Mouse (Mus musculus): ENCODE data around the gene Gm49661.
A peak's percentile ranks its signal among the peaks of the same experiment; 100 is the strongest.

The Gm49661 gene

GRCm38 (mm10) chr8:84934860-84935259 lies 34.4 kb downstream of the Gm49661 start:
- no peak for DNase-seq (ENCODE audit: low spot score in 2 of 2)

- no peak for DNase-seq (ENCODE audit: low spot score in 2 of 2)
These were observed 35.3 kb downstream of the Gm49661 start for GRCm38 (mm10) chr8:84933767-84934559.

DNA sequence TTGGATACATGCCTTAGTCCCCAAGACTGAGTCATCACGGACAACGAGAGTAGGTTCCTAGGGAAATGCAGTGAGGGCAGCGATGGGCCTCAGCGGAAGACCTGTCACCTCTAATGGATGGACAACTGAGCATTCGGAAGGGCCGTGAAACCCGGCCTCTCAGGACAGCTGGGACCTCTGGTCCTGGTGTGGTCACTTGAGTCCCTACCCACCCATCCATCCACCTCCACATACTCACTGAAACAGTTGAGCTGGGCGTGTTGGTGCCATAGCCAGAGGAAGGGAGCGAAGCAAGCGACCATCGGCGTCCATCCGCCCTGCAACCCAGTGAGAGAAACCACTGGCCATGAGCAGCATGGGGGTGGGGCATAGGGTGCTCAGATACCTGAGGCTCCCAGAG lies 38.7 kb downstream of the Gm49661 start:
- DNase-seq (ENCODE audit: low spot score in 2 of 2), result no peak

DNA sequence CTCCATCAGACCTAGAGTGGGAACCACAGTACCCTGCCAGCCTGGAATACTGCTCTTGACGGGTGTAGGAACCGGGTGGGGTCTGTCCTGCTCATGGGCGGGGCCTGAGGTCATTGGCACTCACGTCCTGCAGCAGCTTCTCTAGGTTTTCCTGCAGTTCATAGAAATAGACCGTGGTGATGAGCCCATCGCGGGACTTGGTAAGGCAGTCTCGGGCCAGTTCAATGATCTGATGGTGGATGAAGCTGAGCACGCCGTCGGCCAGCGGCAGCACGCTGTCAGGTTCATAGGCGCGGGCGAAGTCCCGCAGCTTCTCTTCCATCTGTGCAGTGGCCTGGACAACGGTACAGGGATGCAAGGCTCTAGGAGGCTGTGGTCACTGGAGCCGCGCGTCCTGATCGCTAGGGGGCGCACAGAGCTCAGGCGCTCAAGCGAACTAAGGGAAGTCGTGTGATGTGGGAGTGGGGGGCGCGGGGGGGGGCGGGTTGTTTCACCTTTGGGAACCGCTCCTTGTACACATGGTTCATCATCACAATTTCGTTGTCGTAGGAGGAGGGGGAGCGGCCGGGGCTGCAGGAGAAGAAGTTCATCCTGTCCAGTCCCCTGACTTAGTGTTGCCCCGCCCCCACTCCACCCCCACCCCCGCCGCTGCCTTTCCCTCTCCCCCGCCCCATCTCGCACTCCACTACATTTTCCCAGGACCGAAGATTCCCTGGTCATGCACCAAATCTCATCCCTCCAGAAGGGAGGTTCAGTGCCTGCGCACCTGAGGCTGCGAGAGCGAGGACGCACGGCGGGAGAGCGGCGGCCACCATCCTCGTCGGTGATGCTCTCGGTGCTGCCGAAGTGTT lies 40.6 kb downstream of the Gm49661 start:
- DNase-seq (ENCODE audit: low spot score in 2 of 2), result peak in 1 of 2 experiments; percentile 45

DNA sequence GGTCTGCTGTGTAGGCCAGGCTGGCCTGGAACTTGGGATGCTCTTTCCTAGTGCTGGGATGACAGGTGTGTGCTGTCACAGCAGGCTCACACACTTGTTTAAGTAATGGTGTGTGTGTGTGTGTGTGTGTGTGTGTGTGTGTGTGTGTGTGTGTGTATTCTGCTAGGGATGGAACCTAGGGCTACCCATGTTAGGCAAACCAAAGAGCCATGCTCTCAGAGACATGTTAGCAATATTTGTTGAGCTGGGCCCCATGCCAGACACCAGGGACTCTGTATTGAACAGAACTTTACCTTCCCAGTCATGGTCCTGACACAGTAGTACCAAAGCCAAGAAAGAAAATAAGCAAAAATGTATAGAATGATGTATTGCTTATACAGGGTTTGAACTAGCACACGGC lies 41.7 kb downstream of the Gm49661 start:
- DNase-seq (ENCODE audit: low spot score in 2 of 2), result no peak

DNA sequence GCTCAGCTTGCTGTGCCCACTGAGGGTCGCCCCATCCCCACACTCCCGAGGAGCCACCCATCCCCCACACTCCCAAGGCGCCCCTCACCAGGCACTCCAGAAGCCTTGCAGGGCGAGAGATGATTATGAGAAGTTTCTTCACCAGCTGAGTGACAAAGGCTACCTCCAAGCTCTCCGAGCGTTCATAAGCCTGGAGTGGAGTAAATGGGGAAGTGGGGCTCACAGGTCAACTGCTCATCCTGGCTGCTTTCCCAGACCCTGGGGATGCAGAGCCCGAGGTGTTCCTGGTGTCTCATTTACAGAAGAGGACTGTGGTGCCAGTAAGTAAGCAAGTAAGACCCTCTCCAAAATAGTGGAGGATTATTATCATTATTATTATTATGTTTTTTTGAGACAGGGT lies 43.7 kb downstream of the Gm49661 start:
- DNase-seq (ENCODE audit: low spot score in 2 of 2), result no peak

DNA sequence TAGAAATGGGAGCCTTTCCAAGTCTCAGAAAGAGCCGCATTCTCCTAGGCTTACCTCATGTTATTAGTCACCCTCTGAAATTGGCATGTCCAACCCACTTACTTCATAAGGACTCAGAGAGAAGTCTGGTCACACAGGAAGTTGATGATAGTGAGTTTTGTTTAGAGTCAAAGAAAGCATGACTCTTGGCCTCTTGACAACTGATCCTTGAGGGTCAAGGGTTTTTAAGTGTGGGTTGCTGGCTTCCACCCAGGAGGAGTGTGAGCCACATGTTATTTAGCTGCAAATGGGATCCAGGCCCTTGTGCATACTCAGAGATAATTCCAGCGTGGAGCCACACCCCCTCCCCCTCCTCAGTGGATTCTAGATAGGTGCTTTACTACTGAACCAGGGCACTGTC lies 47.6 kb downstream of the Gm49661 start:
- DNase-seq (ENCODE audit: low spot score in 2 of 2), result no peak

GRCm38 (mm10) chr8:84918646-84919045 lies 50.6 kb downstream of the Gm49661 start:
- no peak for DNase-seq (ENCODE audit: low spot score in 2 of 2)

- no peak for DNase-seq (ENCODE audit: low spot score in 2 of 2)
These were observed 51.5 kb downstream of the Gm49661 start for GRCm38 (mm10) chr8:84917781-84918180.
